Mouse (Mus musculus): ENCODE results near the gene Zfc3h1.

Gene Zfc3h1

DNA sequence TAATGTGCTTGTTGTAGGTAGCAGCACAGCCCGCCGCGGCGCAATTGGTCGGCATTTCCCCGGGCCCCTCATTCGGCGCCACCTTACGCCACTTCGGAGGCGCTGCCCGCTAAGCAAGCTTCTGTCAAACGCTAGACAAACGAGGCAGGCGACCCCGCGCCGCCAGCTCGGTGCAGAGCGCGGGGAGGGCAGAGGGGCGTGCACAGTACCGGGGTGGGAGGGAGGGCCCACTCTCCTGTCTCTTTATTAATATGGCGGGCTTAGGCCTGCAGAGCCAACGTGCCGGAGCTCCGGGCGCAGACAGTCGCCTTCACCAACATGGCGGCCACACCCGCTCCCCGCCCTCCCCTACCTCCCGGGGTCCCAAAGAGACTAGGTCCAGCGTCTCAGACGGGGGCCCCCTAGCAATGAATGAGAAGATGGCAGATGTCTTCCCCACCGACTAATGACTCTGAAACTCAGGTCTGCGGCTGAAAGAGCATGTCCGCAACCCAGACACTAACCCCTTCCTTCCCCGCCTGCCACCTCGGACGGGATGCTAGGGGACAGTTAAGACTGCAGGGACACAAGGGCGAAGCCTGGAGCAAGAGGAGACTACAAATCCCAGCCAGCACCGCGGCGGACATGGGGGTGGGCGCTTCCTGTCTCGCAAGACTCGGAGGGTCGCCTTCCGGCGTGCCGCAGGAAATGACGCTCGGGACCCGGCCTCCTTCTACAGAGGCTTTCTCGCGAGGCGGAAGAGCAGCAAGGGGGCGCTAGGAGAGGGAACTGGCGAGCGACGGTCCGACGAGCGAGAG lies at the start of gene Zfc3h1, which contains the start of gene Thap2:
Zfc3h1 (plus strand) TSS at position 739 of the 797 bp plus-strand sequence.
Thap2 (minus strand) TSS at position 223 of the 797 bp plus-strand sequence.
- peak; percentile 90 for DNase-seq (ENCODE audit: extremely low spot score, low read depth, low spot score)

DNA sequence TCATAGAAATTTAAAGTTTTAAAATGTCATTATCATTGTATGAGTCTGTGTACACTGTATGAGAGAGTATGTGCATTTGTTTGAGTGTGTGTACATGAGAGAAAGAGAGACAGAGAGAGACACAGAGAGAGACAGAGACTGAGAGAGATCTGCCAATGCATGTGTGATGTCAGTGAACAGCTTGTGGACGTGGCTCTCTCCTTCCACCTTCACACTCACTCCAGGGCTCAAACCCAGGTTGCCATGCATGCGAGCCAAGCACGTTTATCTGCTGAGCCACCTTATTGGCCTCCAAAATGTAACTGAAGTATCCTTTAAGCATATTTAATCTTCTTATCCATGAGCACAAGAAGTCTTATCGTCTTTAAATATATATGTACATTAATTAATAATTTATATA lies 47.9 kb upstream of the Zfc3h1 start:
- DNase-seq (ENCODE audit: extremely low spot score, low read depth, low spot score) = no peak

DNA sequence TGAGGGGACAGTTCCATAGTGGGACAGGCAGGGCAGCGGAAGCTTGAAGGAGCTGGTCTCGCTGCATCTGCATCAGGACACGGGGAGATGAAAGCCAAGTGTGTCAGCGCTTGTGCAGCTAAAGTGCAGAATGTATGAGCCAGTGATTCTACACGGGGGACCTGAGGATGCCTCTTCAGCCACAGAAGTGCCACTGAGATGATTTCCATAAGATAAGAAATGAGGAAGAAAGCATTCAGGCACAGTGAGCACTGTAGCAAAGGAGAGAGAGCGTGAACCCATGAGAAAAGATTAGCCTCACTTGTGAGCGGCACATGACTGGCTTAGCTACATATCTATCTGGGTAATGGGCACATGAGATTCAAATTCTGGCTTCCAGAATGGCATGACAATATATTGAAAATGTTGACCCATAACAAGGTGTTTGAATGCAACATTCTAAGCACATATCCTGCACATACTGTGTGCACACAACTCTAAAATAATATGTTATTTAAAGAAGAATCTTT lies 44.9 kb upstream of the Zfc3h1 start:
- DNase-seq (ENCODE audit: extremely low spot score, low read depth, low spot score) = no peak

DNA sequence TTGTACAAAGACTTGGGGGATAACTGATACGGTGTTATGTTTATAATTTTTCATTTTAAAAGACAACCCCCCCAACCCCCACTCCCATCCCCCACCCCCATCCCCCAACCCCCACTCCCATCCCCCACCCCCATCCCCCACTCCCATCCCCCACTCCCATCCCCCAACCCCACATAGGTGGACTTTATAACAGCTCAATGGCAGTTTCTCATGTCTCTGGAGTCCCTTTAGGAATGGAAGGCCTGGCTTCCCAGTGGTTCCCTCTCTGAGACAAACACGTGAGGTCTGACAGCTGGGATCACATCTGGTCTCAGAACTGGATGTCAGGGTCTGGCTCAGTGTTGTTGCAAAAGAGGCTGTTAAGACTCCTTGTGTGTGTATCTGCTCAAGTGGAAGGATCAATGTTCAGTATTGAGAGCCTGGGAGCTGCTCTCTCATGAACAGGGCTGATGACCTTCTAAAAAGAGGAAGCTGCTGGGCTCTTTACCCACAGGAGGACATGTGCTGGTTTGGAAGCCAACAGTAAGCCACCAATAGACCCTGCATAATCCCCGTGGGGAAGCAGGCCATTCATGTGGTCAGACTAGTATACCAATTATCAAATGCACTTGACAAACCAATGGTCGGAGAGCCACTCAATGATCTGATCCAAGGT lies 41.9 kb upstream of the Zfc3h1 start:
- no peak for DNase-seq (ENCODE audit: extremely low spot score, low read depth, low spot score)

DNA sequence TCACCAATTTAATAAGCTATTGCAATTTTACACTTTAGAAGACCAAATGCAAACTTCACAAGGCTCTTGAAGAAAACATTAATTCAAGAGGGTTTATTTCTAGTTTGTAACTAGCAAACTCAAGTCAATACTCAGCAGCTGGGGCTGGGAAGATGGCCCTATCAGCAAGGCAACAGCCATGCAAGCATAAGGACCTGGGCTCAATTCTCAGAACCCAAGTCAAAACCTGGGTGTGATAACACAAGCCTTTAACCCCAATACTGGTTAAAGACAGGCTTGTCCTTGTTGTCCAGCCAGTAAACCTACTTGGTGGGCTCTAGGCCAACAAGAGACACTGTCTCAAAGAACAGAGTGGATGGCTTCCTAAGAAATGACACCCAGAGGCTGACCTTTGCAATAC lies 38.3 kb upstream of the Zfc3h1 start:
- no peak for DNase-seq (ENCODE audit: extremely low spot score, low read depth, low spot score)

DNA sequence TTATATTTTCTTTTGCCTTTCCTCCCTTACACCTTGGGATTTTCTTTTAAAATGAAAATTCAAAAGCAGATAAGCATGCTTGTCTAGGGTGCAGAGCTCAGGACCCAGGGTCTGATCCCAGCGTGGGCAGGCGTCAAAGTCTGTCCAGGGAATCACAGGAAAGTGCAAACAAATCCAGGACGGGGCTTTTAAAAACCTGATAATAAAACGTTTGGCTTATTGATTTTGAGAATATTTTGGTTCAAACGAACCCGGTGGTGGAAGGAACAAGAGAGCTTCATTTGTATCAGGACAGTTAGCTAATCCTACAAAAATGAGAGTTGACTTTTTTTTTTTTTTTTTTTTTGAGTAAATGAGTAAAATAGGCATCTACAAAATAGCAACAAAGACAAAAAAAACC lies 36.6 kb upstream of the Zfc3h1 start:
- DNase-seq (ENCODE audit: extremely low spot score, low read depth, low spot score) = no peak

DNA sequence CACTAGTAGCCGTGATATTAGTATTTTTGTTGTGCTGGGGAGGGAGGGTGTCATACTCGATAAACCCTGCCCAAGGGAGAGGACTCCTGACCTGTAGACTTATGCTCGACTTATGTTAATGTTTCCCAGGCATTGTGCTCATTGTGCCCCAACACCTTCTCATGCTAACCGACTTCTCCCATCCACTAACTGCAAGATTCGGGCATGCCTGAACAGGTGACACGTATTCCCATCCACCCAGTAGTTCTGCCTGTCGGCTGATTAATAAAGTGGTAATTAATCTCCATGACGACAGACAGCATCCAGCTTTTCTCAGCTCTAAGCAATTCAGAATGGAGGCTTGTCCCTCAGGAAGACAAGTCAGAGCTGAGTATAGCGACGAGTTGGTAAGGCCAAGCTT lies 35.7 kb upstream of the Zfc3h1 start:
- no peak for DNase-seq (ENCODE audit: extremely low spot score, low read depth, low spot score)

DNA sequence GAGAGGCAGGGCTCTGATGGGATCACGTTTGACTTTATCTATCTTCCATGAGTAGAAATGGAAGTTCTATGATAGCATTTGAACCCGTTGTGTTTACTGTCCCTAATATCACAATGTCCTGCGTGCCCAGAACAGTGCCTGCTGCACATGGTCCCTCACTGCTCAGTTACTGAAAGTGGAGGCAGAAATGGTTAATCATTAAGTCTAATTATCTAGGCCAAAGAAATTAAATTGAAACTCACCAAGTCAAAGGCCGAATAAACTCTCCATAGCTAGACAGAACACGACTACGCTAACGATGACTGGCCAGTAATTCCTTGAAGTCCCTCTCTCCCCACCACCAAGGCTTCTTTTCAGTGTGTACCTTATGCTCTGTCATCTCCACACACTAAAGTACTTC lies 35.2 kb upstream of the Zfc3h1 start:
- DNase-seq (ENCODE audit: extremely low spot score, low read depth, low spot score) = no peak

DNA sequence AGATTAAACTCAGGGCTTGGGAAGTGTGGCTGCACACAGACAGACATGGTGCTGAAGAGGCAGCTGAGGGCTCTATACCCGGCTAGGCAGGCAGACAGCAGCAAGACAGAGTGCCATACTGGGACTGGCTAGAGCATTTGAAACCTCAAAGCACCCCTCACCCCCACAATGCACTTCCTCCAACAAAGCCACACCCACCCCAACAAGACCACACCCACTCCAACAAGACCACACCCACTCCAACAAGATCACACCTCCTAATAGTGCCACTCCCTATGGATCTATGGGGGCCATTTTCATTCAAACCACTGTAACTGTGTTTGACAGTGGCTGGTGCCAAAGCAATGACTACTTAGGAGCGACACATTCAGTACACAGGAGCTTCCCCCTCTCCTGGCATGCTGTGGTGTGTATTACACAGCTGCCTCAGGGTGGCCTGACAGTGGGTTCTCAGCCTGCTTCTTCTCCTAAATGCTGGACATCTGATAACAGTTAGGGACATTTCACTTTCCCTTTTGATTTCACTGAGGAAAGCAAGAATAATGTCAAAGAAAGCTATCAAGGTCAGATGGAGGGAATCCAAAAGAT lies 33.9 kb upstream of the Zfc3h1 start:
- no peak for DNase-seq (ENCODE audit: extremely low spot score, low read depth, low spot score)

DNA sequence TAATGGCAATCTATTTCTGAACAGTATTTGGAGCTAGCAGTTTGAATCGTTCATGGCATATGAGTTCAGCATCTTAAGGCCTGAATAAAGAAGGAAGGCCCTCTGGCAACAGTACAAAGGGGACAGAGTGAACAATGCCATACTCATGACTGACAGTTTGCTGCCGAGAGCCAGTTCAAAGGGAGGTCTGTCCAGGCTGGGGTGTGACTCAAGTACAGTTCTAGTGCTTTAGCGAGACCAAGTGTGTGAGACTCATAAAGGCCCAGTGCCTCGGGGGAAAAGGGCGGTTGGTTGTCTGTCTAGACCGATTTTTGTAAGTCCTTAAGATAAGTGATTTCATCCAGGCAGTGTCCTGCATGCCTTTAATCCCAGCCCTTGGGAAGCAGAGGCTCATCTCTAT lies 30.2 kb upstream of the Zfc3h1 start:
- DNase-seq (ENCODE audit: extremely low spot score, low read depth, low spot score) = no peak

DNA sequence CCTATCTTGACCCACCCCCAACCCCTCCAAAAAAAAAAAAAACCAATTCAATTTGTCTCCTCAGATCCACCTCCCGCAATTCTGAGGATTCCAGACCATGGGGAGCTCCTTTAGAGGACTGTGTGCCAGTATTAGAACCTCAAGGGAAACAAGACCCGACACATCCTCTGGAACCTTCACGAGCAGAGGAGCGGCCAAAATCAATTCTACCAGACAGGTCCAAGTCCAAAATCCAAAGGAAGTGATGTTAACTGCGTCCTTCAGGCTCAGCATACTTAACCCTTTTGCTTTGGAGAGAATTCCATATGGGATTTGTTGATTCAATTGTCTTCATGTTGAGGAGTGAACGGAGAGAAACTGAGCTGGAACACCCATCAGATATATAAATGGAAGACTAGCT lies 29.7 kb upstream of the Zfc3h1 start:
- no peak for DNase-seq (ENCODE audit: extremely low spot score, low read depth, low spot score)

DNA sequence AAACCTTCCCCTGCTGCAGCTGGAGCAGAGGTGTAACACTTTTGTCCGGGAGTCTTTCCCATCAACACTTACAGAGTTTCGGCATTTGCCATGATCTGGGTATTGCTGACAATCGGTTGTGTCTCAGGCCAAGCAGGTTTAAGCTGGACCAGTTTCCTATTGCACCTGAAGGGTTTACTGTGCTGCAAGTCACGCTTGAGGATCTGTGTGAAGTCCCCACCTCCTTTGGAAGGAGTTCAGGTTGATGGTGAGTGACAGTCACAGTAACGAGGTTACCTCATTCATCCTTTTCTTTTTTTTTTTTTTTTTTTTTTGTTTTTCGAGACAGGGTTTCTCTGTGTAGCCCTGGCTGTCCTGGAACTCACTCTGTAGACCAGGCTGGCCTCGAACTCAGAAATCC lies 28.7 kb upstream of the Zfc3h1 start:
- no peak for DNase-seq (ENCODE audit: extremely low spot score, low read depth, low spot score)

DNA sequence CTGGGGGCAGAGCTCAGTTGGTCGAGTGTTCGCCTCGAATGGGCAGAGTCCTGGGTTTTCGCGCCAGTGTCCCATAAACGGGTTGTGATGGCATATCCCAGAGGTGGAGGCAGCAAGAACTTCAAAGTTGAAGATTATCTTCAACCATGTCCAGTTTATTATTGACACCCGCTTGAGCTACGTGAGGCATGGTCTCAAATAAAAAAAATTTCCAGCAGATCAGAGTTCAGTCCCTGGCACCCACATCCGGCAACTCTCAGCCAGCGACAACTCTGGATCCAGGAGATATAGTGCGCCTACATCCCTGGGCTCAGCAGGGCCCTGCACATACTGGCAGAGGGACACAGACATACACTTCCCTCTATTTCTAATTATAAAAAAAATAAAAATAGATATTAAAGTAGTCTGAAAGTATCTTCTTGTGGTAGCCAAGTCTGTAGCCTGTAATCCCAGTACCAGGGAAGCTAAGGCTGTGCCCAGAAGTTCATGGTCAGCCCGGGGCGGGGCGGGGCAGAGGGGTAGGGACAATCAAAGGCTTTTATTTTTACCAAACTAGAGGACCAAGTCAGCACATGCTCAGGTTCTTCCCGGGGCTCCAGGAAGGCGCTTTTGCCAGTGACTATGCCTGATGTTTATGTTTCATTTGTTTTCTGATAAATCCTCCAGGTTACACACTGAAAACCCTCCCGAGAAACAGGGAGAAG lies 26.4 kb upstream of the Zfc3h1 start:
- DNase-seq (ENCODE audit: extremely low spot score, low read depth, low spot score) = no peak

DNA sequence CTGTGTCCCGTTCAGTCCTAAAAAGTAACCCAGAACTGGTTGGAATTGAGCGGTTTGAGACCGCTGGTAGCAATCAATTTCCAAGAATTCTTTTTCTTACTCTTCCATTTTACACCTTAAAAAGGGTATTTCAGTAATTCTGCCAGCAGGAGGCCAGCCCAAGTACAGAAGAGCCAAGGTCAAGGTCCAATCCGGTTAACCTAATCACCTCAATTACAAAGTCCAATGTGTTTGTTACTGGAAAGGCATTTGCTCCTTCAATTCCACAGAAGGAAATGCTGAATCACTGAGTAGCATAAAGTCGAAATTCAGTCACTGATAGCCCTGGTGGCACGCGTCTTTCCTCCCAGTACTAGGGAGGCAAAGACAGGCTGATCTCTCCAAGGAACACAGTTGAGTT lies 25.7 kb upstream of the Zfc3h1 start:
- no peak for DNase-seq (ENCODE audit: extremely low spot score, low read depth, low spot score)

DNA sequence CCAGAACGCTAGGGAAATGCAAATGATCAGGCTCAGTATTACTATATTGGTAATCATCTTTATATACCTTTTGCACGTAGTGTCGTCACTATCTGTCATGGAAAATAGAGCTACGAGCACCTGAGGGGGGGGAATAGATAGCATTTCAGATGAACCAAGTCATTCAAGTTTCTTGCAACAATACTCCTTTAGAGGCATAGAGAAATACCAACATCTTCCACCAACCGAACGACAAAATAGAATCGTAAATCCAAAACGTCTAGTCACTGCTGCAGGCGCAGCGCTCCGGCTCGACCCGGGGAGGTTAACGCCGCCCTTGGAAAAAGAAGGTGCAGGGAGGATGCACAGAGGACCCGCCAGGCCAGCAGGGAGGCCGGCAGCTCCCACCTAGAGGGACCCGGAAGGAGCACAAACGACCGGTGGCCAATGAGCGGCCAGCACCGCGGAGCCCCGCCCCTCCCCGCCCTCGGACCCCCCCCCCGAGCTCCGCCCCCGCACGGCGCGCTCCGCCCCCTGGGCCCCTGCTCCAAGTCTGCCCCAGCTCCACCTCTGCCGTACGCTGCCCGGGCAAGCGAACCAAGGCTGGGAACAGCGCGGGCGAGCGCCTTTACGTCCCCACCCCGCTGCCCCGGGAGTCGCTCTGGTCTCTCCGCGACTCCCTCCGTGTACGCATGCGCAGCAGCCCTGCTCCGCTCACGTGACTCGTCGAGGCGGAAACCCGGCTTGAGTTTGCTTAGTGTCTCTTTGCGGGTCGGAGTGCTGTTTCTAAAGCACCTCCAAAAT lies 22.7 kb upstream of the Zfc3h1 start, which contains the start of gene Tmem19:
Tmem19 (minus strand) TSS at position 662 of the 783 bp plus-strand sequence.
- peak; percentile 86 for DNase-seq (ENCODE audit: extremely low spot score, low read depth, low spot score)

DNA sequence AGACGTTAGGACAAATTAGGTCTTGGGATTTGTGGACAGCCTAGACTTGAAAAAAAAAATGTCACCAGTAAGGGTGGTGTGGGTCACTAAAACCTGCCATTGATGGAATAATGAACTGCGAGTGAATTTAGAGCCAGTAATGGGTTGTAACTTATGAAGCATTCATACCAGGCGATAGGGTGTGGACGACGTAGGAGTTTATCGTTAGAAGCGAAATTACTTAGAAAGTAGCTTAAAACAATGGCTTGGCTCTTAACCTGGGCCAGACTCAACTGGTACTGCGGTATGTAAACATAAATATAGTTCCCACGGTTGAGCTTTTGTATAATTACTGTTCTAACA lies 22.2 kb upstream of the Zfc3h1 start:
- no peak for DNase-seq (ENCODE audit: extremely low spot score, low read depth, low spot score)

DNA sequence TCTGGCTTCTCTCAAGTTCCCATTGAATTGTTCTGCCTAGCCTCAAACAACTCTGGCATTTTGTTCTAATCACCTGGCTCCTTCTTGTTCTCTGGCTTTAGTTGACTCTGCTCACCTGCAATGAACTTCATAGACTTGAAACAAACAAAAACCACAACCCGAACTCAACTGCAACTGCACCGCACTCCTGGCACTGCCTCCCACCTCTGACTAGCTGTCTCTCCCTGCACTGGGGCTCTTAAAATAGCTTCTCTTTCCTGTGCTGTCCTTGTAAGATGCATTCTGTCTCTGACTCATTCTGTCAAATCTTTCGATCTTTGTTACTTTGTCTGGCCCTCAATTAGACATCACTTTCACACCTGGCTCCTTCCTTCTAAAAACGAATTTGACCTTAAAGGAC lies 21.6 kb upstream of the Zfc3h1 start:
- no peak for DNase-seq (ENCODE audit: extremely low spot score, low read depth, low spot score)

DNA sequence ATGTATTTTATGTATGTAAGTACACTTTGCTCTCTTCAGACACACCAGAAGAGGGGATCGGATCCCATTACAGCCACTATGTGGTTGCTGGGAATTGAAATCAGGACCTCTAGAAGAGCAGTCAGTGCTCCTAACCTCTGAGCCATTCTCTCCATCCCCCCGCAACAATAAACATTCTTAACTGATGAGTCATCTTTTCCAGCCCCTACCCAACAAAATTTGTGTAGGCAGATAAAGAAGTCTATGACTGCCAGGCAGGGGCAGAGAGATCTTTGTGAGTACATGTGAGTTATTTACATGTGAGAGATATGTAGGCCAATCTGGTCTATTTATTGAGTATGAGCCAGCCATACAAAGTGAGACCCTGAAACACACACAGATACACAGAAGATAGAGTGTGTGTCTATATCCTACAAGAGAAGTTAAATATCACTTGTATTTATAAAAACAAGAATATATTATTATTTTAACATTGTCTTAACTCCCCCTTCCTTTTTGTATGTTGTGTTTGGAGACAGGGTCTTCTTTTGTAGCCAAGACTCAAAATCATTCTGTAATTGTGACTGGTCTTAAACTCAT lies 3.2 kb upstream of the Zfc3h1 start:
- no peak for DNase-seq (ENCODE audit: extremely low spot score, low read depth, low spot score)

DNA sequence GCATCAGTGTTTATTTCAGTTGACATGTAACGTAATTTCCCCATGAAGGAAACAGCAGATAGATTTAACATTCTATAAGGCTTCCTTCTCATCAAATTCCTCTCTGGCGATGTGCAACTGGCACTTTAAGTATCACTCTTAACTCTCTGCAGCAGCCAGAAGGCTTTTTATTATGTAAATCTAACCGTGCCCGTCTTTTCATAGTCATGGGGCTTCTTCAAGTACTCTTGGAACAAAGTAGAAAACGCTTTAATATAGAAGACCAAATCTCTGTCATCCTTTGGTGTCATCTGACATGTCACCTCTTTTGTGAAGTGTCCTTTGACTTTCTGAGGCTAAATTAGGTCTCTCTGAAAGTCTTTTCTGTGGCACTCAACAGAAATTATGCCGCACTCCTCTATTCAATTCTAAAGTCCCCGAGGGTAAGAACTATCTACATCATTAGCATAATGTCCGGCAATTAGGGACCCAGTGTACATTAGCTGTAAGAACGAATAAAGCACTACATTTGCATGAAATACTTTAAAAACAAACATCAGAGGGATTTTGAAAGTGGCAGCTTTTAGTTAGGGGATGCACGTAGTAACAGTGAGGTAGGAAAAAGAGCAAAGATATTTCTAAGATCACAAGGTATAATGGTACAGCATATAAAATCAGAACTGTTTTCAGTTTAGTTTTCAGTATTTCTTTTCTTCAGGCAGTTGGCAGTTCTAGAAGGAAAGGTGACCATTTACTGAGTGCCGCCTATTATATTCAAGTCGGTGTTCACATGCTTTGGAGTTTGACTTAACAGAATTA lies 1.7 kb upstream of the Zfc3h1 start:
- no peak for DNase-seq (ENCODE audit: extremely low spot score, low read depth, low spot score)
